Mouse (Mus musculus) olfactory bulb, adult 2 months (tissue): ENCODE measurements at regions not wholly inside any gene's neighbourhood (a gene's known extent, or its start where the extent isn't known, plus 50 kb on each side); places are given as distances from the start of the nearest gene placed in this dataset.

Experiments
- H3K27ac ChIP-seq: fragments of 200-500 bp; 2 replicates; pipeline ENCODE4 v1.5.1; 2012; ENCODE audit warnings: low read depth, low read length; ENCODE audit not compliant: insufficient read depth
- H3K4me1 ChIP-seq: fragments of 200-500 bp; 2 replicates; pipeline ENCODE4 v1.6.1; 2012; ENCODE audit warnings: low read length; ENCODE audit not compliant: control insufficient read depth, insufficient read depth
- H3K4me3 ChIP-seq: fragments of 200-500 bp; 2 replicates; pipeline ENCODE4 v1.5.1; 2012; ENCODE audit warnings: mild to moderate bottlenecking, low read depth, low read length, moderate library complexity; ENCODE audit not compliant: insufficient read depth
- CTCF ChIP-seq: fragments of 200-500 bp; IDR thresholded peaks from 2 replicates; pipeline ENCODE4 v1.5.1; 2012; ENCODE audit warnings: low read depth, mild to moderate bottlenecking, low read length, moderate library complexity; ENCODE audit not compliant: insufficient read depth
- POLR2A ChIP-seq: fragments of 200-500 bp; IDR thresholded peaks from 2 replicates; pipeline ENCODE4 v1.6.1; 2012; ENCODE audit warnings: mild to moderate bottlenecking, low read depth, low read length, moderate library complexity; ENCODE audit not compliant: insufficient read depth
- WGBS: fragments of 180-500 bp; shearing (Covaris S2); methylation state at CpG from one replicate; pipeline ENCODE4 v1.1.7; 2018; 5-methylcytosine and 5-hydroxymethylcytosine counted together

DNA sequence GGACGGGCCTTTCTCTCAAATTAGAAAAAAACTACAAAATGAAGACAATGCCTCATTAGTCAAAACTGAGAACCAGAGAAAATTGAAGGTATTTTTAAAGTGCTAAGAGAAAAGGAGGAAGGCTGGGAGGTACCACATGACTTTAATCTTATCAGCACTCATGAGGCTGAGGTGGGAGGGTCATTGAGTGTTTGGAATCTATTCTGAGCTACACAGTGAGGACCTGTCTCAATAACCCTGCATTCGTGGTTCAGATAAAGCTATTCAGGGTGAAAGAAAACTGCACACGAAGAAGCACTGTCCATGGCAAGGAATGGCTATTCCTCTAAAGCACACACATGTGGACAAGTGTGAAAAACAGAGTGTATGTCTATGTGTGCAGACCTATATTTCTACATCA lies 644.0 kb downstream of the Sqor start:
- no peak overlapping the region for H3K27ac ChIP-seq
- H3K4me3 ChIP-seq = no peak overlapping the region
- 70% methylated on average over 3 of the region's 3 CpGs for WGBS
- H3K4me1 ChIP-seq = no peaks in the 10 kb centered on the region
- TF ChIP-seq POLR2A (no peak), CTCF (no peak)

DNA sequence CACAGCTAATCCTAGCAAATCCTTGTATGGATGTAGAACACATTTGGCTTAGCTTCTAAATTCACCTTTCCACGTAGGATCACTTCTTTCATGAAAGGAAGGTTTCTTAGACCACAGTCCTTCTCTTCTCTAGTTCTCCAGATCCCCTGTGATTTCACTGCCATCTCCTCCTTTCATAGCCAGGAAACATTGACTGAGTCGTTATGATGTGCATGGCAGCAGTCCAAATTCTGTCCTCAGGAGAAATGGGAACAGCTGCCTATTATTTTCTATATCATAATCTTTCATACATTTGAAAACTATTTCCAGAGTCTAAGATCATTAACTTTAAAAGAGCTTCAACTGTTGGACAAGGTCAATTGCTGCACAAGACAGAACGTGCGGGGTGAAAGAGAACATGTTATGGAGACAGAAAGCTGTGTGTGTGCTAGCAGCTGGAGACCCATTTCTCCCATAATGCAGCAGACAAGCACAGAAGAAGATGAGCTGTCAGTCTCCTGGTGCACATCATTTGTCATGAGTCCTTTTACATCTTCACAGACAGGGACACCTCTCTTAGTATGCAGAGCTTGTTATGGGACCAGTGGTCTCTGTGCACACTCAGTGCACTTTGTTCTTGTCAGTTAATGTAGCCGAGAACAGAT lies 631.6 kb upstream of the Sema6d start:
- no peak overlapping the region for H3K4me3 ChIP-seq
- H3K27ac ChIP-seq = no peak overlapping the region
- no peaks in the 10 kb centered on the region for H3K4me1 ChIP-seq
- TF ChIP-seq POLR2A (no peak), CTCF (no peak)
- 70% methylated on average over 5 of the region's 5 CpGs for WGBS

DNA sequence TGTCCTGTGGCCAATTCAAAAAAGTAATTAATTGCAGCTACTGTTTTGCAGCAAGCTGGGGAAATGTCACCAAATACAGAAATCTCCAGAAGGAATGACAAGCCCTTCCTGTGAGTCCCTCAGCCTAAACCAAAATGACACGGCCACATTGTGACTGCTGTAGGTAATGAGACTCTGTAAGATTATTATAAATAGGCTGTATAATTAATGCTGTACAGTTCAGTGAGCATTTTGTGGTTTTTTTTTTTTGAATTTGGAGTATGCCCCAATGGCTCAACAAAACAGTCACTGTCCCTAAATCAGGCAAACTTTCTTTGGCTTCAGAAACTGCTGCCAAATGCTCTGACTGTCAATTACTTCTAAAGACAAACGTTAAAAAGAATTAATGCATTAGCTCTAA lies 615.9 kb upstream of the Sema6d start:
- WGBS = 38% methylated on average over 2 of the region's 2 CpGs
- Histone ChIP-seq H3K4me3 (no peak overlapping the region), H3K4me1 (no peaks in the 10 kb centered on the region), H3K27ac (no peak overlapping the region)
- no peak for TF ChIP-seq POLR2A
- no peak for TF ChIP-seq CTCF

DNA sequence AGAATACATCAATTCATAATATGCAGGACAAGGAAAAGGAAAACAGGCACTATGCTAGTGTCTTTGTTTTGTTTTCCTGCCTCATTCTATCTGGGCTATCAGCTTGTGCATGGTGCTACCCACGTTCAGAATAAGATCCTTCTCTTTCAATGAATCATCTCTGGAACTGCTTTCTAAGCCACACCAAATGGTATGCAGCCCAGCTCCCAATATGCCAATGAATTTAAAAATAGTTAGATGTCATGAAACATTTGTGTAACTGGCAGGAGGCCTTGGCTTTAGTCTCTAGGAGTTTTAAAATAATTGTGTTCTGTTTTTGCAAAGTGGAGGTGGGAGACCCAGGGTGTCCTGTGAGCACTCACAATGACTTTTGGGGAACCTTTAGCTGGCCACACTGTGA lies 603.1 kb upstream of the Sema6d start:
- Histone ChIP-seq H3K4me3 (no peak overlapping the region), H3K27ac (no peak overlapping the region), H3K4me1 (no peaks in the 10 kb centered on the region)
- TF ChIP-seq CTCF (no peak), POLR2A (no peak)
- WGBS = 26% methylated on average over 1 of the region's 1 CpGs

DNA sequence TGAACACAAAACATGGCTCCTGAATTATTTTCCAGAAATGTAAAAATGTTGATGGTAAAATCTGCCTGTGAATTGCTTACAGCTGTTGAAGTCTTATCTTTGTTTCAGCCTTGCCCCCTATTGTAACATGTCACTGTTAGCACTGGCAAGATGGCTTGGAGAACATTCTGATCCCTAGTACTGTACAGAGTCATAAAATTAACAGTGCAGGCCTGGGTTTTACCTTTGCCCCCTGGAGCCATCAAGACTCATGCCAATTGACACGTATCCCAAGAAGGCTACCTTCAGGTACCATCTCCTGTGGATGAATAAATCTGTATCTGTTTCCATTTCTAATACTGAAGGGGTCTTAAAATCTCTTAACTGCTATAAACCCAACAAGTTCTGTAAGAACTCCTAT lies 583.6 kb upstream of the Sema6d start:
- Histone ChIP-seq H3K4me3 (no peak overlapping the region), H3K4me1 (no peaks in the 10 kb centered on the region), H3K27ac (no peak overlapping the region)
- TF ChIP-seq CTCF (no peak), POLR2A (no peak)
- 91% methylated on average over 1 of the region's 1 CpGs for WGBS

- TF ChIP-seq CTCF (no peak), POLR2A (no peak)
- no peaks in the 10 kb centered on the region for H3K4me1 ChIP-seq
- no peak overlapping the region for H3K4me3 ChIP-seq
- H3K27ac ChIP-seq = no peak overlapping the region
These were observed 582.7 kb upstream of the Sema6d start for GRCm38 (mm10) chr2:123507095-123507494.

DNA sequence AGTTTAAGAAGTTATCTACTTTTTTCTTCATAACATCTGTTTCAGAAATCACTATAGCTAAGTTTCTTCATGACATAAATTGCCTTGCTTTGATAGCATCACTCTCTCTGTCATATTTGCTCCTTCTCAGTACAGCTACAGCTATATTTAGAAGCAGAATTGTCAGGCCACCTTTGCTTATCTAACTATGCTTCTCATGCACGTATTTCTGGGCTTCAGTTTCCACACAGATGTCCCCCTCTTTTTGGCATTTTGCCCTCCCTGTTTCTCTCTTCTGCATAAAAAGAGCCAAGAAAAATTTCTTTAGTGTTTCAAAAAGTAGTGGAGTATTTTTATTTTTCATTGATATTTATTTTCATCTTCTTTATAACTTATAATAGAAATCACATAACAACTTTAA lies 560.9 kb upstream of the Sema6d start:
- H3K4me1 ChIP-seq = no peaks in the 10 kb centered on the region
- TF ChIP-seq CTCF = no peak
- no peak for TF ChIP-seq POLR2A
- H3K27ac ChIP-seq = no peak overlapping the region
- WGBS = 44% methylated on average over 1 of the region's 1 CpGs
- H3K4me3 ChIP-seq = no peak overlapping the region

- WGBS = 32% methylated on average over 9 of the region's 9 CpGs
- peaks cover 3% of the 10 kb centered on the region; the same call in 1 of the 2 replicates for H3K4me1 ChIP-seq
- H3K4me3 ChIP-seq = no peak overlapping the region
- TF ChIP-seq CTCF = no peak
- no peak for TF ChIP-seq POLR2A
- no peak overlapping the region for H3K27ac ChIP-seq
These were observed 556.6 kb upstream of the Sema6d start for GRCm38 (mm10) chr2:123532946-123533791.

DNA sequence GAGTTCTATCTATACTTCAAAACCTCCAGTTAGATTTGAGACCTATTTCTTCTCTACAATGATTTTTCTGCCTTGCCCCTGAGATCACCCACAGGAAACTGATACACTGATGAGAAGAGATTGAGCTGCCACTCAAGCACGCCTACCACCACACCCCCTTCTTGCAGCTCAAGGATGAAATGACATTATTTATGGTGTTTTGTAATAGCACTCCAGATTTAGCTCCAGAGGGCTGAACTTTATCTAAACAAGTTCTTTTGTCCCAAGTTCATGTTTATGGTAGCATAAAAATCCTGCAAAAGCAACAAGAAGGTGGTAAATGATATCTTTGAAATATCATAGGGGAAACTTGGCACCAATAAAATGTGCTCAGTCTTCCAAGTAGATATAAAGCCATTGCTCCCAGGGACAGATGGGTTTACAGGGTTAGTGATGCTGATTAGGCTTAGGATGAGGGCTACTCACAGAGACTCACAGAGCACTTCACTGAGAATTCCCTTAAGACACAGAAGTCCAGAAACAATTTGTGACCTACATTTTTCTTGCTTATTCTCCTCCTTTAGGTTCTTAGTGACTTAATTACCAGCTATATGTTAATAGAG lies 538.4 kb upstream of the Sema6d start:
- H3K4me1 ChIP-seq = no peaks in the 10 kb centered on the region
- TF ChIP-seq POLR2A = no peak
- TF ChIP-seq CTCF = no peak
- WGBS = 60% methylated on average over 1 of the region's 1 CpGs
- H3K4me3 ChIP-seq = no peak overlapping the region
- H3K27ac ChIP-seq = no peak overlapping the region
